Mouse (Mus musculus) lung, postnatal 25 days (tissue): Measurements from ENCODE around the gene Gm21897.
"Not testable (repeated sequence)": the region's sequence is repeated elsewhere in the genome, so short reads cannot be mapped to it uniquely, and the experiment has no call there.

ENCODE experiments used
- DNase-seq: peaks from one replicate; pipeline ENCODE4 v3.0.0; 2022; ENCODE audit warnings: low spot score

The Gm21897 gene

DNA sequence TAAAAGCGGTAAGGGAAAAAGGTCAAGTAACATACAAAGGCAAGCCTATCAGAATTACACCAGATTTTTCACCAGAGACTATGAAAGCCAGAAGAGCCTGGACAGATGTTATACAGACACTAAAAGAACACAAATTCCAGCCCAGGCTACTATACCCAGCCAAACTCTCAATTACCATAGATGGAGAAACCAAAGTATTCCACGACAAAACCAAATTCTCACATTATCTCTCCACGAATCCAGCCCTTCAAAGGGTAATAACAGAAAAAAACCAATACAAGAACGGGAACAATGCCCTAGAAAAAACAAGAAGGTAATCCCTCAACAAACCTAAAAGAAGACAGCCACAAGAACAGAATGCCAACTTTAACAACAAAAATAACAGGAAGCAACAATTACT lies at the start of gene Gm21897:
Gene Gm21897 (plus strand): TSS at position 301 of the 400 bp plus-strand sequence.
- not testable (repeated sequence) for DNase-seq

DNA sequence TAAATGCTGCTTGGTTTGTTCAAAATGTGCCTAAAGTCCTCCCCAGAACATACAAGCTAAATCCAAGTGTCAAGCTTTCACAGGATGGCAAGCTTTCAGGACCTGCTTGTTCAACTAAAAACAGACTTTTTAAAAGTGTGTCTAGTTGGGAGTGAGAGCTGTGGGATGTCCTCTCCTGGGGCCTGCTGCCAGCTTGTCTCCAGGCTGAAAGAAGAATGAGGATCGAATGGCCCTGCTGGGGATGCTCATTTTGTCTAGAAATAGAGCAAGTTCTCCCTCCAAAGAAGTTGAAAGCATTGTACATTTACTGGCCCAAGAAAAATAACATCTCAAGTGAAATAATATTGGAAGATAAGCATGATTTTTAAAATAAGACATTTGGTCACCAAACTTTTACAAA lies 45.0 kb upstream of the Gm21897 start:
- DNase-seq, result no peak

DNA sequence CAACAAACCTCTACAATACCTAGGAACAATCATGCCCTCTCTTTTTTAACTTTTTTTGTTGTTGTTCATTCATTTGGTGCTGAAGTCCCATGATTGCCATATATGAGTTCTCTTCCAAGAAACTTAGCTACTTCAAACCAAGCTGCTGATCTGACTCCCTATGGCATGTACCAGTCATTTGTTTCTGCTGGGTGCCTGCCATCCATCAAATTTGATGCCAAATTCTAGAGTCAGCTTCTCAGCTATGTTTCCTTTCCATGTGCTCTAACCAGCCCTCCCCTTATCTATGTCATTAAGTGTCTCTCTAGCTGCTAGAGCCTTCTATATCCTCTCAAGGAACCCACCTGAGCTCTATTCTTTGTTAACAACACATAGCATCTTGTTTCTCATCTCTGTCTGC lies 39.8 kb upstream of the Gm21897 start:
- DNase-seq, result no peak

DNA sequence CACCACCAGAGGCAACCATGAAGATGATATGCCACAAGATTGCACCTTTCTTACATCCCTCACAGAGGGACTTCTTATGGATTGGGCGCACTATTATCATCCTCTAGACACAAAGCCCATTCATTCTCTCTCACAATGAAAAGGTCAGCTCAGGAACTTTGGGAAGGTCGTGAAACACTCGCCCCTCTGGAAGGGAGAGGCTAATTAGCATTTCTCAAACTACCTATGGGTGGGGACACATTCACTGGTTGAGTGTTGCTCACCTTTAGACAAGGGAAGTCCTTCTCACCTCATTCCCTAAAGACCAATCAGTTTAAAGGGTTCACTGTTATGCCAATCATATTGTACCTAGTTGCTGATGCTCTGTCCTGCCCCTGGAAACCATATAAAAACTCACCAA lies 24.2 kb upstream of the Gm21897 start:
- DNase-seq, result no peak

DNA sequence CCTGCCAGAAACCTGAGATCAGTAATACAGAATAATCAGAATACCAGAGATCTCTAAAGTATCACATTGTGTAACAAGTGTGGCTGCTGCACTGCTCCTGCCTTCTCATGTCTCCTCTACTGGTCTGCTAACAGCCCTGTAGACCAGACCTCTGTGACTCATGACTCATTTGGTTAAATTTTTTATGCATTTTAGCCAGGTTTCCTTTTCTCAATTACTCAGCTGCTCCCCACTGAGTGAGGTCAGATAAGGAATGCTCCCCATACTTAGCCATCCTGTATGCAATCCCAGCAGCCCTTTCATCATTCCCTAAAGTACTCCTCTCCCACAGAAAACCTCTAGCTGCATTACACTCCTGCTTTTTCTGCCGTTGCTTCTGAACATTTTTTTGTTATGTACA lies 23.0 kb upstream of the Gm21897 start:
- no peak for DNase-seq

DNA sequence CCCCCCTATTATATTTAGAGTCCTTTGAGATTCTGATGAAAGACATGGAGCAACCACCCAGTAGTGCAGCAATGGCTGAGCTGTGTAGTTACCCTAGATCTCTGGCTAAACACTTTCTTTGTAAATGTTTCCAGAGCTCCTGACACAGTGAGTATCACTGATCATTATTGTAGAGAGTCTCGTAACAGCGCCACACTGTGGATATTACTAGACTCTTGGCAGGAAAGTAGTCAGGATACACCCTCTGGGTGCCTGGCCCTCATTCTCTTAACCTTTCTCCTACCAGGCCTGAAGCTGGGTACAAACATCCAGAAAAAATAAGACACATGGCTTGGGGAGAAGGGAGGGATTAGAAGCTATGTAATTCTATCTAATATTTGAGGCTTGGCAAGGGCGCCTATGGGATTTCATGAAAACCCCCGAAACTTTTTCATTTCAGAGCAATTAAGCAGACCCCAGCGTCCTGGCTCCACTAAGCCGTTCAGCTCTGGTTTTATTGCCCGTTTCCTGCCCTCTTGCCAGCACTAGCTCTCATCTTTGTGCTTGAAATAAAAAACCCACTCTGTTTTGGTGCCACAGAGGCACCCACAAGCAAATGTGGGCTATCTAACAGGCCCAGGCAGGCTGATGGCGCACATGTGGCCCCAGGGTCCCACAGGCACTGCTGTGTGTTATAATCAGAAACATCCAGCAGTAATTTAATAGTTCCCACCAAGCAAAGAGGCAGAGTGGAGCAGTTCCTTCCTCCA lies 22.2 kb upstream of the Gm21897 start:
- DNase-seq, result peak; percentile 22

DNA sequence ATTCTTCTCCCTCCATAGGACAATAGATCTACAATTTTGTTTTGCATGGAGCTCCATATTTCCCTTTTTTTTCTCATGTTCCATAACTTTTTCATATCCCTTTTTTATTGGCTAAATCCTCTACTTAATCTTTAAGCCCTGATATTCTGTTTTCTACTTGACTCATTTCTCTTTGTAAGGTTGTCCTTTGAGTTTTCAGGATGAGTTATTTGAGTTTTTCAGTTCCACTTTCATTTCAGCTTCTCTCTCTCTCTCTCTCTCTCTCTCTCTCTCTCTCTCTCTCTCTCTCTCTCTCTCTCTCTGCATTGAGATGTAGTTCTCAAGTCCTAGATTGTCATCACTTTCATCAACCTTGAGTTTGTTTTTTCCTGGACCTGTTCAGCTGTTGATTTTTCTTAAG lies 17.3 kb downstream of the Gm21897 start:
- DNase-seq, result no peak

DNA sequence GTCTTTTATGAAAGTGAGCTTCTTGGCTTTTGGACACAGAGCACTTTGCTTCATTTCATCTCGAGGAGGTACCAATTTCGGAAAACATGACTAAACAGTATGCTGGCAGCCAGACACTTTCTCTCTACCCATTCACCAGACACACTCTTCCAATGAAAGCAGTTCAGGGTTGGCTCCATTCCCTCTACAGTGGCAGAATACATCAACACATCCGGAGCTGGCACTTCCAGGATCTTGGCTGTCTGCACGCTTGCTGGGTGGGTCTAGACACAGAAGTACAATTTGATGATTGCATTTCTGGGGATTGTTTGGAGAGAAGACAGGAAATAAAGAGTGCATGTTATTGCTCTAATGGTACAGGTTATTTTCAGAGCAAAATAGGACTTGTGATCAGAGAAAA lies 21.8 kb downstream of the Gm21897 start:
- DNase-seq, result peak; percentile 60

DNA sequence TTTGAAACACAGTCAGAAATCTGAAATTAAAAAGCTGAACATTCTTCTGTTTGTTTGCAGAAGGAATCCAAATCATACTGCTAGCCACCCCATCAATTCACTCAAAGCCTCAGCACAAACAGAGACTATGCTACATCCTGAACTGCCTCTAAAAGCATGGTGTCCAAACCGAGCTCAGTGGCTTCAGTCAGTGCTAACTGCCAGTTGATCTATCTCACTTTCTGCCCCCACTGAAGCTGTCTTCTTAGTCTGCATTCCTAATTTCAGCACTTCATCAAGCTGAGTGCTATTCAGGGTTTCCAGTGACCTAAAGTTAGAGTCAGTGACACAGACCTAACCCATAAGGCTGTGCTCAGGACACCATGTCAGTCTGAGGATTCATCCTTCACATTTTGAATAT lies 28.8 kb downstream of the Gm21897 start:
- peak; percentile 36 for DNase-seq

DNA sequence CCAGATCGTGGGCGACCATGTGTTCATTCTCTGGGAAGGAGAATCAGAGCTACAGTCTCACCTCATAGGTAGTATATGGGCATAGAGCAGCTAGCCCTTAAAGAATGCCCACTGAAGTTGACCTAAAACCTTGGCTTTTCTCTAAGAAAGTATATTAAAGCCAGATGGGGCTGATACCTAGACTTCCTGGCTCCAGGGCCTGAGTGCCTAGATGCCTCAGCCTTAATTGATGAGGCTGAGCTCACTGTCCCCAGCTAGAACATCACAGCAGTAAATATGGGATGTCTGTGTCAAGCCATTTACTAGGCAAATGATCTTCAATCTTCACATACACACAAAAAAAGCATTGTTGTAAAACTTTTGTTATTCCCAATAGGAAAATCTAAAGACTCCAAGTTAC lies 32.1 kb downstream of the Gm21897 start:
- no peak for DNase-seq

DNA sequence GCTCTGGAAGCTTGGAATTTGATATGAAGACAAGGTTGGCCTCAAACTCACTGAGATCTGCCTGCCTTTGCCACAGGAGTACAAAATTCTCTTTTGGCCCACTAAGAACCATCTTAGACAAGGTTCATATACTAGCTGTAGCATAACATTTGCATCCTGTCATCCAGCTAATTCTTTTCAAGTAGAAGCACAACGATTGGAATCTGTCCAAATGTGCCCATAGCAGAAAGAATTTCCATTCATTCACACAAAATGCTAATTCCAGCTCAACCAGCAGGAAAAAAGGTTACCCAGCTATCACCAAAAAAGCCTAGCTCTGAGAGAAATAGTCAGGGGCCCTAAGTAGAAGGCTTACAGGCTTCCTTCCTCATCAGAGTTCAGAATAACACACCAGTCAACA lies 34.0 kb downstream of the Gm21897 start:
- no peak for DNase-seq

DNA sequence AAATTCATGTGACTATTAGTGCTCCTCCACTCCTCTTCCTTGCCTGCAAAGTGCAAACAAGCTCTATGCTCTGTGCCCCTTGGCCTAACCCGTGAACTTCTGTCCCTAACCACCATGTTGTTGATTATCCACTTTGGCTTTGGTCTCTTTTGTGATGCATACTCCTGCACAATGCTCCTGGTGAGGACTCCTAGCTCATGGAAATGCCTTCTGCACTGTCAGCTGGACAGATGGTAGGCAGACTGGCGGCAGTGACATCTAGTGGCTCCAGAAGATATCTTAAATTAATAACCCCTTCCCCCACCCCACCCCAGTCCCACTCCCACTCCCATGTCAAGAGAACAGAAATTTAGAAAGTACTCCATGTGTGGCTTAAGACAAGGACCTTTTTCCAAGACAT lies 35.1 kb downstream of the Gm21897 start:
- DNase-seq, result peak; percentile 20

DNA sequence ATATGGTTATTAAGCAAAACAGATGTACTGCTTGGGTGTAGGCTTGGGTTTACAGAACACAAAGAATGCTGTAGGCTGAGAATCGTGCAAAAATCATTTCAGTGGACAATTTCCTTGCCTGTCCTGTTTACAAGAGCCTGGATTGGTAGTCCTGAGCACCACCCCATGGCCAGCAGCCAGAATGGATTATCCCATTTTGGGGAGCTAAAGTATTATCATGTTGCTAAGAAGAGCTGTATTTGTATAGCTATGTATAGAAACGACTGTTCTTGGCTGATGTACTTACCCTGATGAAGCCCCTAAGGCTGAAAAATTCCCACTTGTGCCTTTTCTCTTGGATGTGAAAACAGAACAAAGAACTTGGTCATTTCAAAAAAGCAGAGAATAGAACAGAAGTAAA lies 37.6 kb downstream of the Gm21897 start:
- DNase-seq, result no peak

DNA sequence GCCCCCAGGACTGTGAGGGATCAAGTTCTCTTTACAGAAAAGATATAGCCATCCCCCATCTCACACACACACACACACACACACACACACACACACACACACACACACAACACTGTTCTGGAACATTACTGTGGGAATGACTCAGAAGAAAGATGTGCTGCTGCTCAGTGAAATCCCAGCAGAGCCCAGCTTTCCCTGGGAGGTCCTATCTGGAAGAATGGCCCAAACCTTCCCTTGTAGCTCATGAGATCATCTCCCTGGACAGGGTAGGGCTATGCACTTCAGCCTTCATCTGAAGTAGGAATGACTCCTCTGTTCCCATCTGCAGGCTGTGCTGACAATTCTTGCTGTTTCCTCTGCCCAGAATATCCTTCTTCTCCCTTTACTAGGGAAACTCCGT lies 38.1 kb downstream of the Gm21897 start:
- no peak for DNase-seq

DNA sequence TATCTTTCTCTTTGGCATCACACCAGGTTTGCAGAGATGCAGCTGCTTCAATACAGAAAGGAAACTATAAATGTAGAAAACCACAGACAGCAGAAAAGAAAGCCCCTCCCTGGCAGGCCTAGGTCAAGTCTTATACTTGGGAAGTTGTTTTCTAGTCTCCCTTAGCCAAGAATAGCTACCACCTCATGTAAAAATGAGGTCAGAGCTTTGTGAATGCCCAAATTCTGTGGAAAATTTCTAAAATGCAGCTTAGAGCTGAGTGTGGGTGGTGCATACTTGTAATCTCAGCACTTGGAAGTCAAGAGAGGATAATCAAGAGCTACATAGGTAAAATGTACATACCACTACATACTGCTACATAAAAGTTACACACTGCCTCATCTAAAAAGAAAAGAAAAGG lies 40.5 kb downstream of the Gm21897 start:
- DNase-seq, result no peak

DNA sequence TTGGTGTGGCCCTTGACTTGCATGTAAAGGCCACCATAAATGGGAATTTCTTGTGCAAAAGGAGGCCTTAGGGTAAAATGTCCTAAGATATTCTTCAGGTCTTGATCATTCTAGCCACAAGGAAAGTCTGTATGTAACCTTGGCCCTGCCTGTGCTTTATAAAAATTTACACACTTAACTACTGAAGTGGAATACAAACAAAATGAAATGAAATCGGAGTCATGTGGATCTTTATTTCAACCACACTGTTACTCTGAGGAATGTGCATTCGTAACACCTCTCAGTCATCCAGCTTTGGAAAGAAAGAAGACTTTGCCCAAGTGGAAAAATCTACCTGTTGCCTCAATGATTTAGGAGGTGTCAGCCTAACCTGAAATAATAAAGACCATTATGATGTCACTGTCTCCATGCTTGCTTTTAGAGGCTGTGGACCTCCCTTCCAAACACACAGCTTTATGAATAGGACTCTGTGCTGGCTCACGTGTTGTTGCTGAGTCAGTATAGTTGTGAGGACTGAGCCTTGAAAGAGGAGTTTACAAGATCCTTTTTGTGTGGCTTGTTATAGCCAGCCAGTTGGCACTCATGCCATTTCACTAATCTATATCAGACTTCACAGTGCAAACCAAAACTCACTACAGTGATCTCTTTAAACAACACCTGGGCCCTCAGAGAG lies 42.0 kb downstream of the Gm21897 start:
- no peak for DNase-seq

DNA sequence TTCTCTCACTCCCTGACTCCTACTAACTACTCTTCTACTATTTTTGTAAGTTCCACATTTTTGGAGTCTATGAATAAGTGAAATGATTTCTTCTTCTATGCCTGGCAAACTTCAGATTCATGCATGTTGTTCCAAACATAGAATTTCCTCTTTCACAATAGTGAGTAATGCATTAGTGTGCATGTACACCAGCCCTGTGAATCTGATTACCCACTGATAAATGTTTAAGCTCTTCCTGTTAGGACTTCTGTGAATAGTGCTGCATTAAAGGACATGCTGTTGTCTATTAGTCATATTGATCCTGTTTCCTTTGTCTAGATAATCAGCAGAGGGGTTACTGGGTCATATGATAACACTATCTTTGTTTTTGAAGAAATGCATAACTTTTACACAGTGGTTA lies 43.6 kb downstream of the Gm21897 start:
- no peak for DNase-seq
